Mouse (Mus musculus) frontal cortex, adult 2 months (tissue): ENCODE data around the gene Tecta. TPM values are rescaled to one million over a fixed set of nuclear protein-coding genes. Genes with fewer than 3 reads are reported as not detected.

Experiments
- DNase-seq, 2 experiments: peaks; one replicate each; pipeline ENCODE4 v3.0.0; 2022; ENCODE audit warnings: low spot score in 1 of 2; ENCODE audit errors: extremely low spot score in 1 of 2
- polyA plus RNA-seq: library from polyadenylated mRNA; depleted of rRNA; stranded (reverse); fragments of >200 nt; gene quantifications from 2 replicates; pipeline ENCODE4 v1.2.3, GENCODE M21; 2012

Gene Tecta
- polyA plus RNA-seq, 1 experiment = 0.36 TPM

- DNase-seq = no peak
Measured at GRCm38 (mm10) chr9:42392927-42393326, 6.8 kb downstream of the Tecta start.

- DNase-seq = peak in 1 of 2 experiments; percentile 54
Measured at GRCm38 (mm10) chr9:42388490-42388889, 11.2 kb downstream of the Tecta start.

GRCm38 (mm10) chr9:42387038-42387437 is 12.7 kb downstream of the Tecta start:
- DNase-seq = peak in 1 of 2 experiments; percentile 53

GRCm38 (mm10) chr9:42385656-42386055 is 14.1 kb downstream of the Tecta start:
- no peak for DNase-seq

GRCm38 (mm10) chr9:42382628-42383347 is 16.9 kb downstream of the Tecta start:
- no peak for DNase-seq

- DNase-seq = peak; percentile 14 to 40
Measured at GRCm38 (mm10) chr9:42382063-42382462, 17.7 kb downstream of the Tecta start.

GRCm38 (mm10) chr9:42378071-42378470 is 21.7 kb downstream of the Tecta start:
- DNase-seq = no peak

- DNase-seq = no peak
Measured at GRCm38 (mm10) chr9:42377656-42378055, 22.1 kb downstream of the Tecta start.

- DNase-seq = no peak
Measured at GRCm38 (mm10) chr9:42371670-42372368, 27.9 kb downstream of the Tecta start.

- DNase-seq = no peak
Measured at GRCm38 (mm10) chr9:42357585-42357984, 42.1 kb downstream of the Tecta start.

GRCm38 (mm10) chr9:42354871-42355270 is 44.9 kb downstream of the Tecta start:
- DNase-seq = no peak

- no peak for DNase-seq
Measured at GRCm38 (mm10) chr9:42349791-42350190, 49.9 kb downstream of the Tecta start.

GRCm38 (mm10) chr9:42346297-42346696 is 53.4 kb downstream of the Tecta start:
- DNase-seq = no peak

- DNase-seq = no peak
Measured at GRCm38 (mm10) chr9:42339151-42339550, 60.6 kb downstream of the Tecta start.

GRCm38 (mm10) chr9:42337026-42337425 is 62.7 kb downstream of the Tecta start:
- DNase-seq = no peak

- no peak for DNase-seq
Measured at GRCm38 (mm10) chr9:42336575-42336974, 63.2 kb downstream of the Tecta start.

GRCm38 (mm10) chr9:42334885-42335284 is 64.8 kb downstream of the Tecta start:
- DNase-seq = no peak

GRCm38 (mm10) chr9:42332692-42333091 is 67.0 kb downstream of the Tecta start:
- no peak for DNase-seq

- DNase-seq = no peak
Measured at GRCm38 (mm10) chr9:42331341-42331740, 68.4 kb downstream of the Tecta start.

- DNase-seq = no peak
Measured at GRCm38 (mm10) chr9:42329753-42330152, 70.0 kb downstream of the Tecta start.

- DNase-seq = peak; percentile 28 to 92
Measured at GRCm38 (mm10) chr9:42326688-42327440, 72.9 kb downstream of the Tecta start.
